Mouse (Mus musculus) mouse trophoblast stem cell (cell line): ENCODE results near the gene Fam49a.
"Not testable (repeated sequence)": the region's sequence is repeated elsewhere in the genome, so short reads cannot be mapped to it uniquely, and the experiment has no call there.

Experiments
- in situ Hi-C, 2 experiments: fragments of 300-500 bp; cut with MseI, MboI; formaldehyde crosslinking; loops; 2 replicates in 1 of 2; 3 replicates in 1 of 2; pipeline ENCODE4 v1.15.1; 2025

Gene Fam49a

GRCm38 (mm10) chr12:12261987-12262971 is at the start of gene Fam49a:
Gene Fam49a (plus strand): TSS chr12:12262139.
- in situ Hi-C loops = no loop called here

GRCm38 (mm10) chr12:12213536-12213935 is 48.4 kb upstream of the Fam49a start:
- in situ Hi-C loops = no loop called here

GRCm38 (mm10) chr12:12218947-12219346 is 43.0 kb upstream of the Fam49a start:
- in situ Hi-C loops = no loop called here

- in situ Hi-C loops = no loop called here
Observed at GRCm38 (mm10) chr12:12220755-12221496, 41.0 kb upstream of the Fam49a start.

- in situ Hi-C loops = no loop called here
Observed at GRCm38 (mm10) chr12:12222585-12223290, 39.2 kb upstream of the Fam49a start.

DNA sequence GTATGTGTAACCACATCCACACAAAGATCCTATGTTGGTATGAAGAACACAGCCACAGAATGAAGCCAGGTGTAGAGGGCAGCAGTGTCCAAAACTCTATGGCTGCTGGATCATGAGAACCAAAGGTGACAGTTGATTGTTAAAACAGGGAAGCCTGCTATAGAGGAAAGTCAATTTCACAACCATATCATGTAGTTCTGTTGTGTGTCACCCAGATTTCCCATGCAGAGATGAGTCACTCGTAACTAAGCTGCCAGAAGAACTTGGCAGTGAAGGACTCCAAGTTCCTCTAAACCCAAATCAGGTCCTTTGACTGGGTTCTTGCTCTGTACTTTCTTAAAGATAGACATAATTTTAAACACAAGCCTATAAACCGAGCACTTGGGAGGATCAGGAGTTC is 38.6 kb upstream of the Fam49a start:
- in situ Hi-C loops = no loop called here

DNA sequence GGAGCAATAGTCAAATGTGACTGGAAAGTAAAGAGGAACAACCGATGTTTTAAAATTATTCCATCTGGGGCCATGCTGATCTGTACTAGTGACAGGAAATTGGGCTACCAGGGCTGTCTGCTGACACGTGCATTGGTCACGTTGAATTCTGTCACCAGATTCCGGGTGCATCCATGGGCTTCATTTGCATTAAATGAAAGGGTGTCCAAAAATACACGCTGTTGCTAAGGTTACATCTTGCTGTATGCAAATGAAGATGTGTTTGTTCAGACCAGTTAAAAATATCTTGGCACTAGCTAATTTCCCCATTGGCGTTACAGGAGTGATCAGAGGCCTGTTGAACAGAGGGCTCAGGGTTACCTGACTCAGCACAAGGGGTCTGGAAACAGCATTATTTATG is 36.2 kb upstream of the Fam49a start:
- in situ Hi-C loops = no loop called here

DNA sequence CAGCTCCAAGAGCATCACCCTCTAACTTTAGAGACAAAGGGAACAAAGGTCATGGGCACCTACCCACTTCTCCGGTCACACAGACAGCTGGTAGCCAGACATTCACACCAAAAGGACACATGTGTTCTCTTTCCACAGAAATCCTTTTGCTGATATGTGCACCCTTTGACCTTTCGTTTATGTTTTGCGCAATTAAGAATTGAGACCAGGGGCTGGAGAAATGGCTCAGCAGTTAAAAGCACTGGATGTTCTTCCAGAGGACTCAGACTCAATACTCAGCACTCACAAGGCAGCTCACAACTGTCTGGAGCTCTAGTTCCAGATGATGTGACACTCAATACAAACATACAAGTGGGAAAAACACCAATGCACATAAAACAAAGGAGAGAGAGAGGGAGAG is 34.3 kb upstream of the Fam49a start:
- in situ Hi-C loops = no loop called here

DNA sequence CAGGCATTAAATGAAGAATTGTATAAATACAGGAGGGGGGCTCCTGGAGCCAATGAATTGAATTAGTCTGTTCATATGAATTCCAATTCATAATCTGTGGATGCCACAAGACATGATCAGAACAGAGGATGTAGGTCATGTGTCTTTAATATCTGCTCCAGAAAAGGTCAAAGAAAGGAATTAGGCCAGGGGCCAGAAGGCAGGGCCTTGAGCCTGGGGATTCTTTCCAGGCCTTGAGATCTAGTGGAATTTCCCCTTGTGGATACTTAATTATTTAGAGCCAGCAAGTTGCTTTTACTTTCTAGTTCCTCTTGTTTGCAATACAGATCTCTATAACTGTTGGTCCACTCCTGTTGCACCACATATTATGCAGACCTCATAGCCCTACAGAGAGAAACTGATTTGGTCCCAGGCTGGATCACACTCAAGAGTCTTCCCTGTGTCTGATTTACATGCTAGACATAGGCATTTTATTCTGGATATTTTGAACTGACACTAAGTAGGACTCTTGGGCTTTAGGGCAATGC is 31.8 kb upstream of the Fam49a start:
- in situ Hi-C loops = no loop called here

- in situ Hi-C loops = no loop called here
Observed at GRCm38 (mm10) chr12:12232097-12232496, 29.8 kb upstream of the Fam49a start.

DNA sequence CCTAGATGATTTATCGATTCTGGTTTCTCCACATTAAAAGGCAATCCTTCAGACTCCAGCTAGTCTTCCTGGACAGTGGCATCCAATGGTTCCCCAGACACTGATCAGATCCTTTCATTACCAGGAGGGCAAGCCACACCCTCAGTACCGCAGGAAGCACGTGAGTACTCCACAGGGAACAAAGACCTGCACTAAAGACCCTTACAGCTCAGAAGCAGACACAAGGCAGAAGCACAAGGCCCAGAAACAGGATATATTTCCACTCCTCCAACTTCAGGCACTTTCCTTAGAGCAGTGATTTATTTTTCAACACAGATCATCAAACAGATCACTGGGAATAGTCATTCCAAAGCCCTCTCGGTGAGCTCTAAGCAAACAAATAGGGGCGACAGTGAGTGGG is 25.0 kb upstream of the Fam49a start:
- in situ Hi-C loops = no loop called here

DNA sequence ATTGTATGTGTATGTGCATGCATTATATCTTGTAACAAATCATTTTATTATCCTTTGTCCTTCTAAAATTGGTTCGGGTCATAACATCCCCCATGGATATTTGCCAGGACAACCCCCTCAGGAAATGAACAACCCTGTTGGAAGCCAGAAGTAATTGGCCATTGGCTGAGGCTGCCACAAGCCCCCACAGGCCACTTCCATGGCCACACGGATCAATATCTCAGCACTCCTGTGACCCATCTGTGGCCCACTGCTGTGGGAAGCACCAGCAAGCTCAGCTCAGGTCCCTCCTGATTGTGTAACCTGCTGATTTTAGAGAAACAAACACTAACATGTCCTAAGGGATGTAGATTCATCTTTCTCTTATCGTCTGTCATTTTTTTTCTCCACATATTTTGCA is 22.4 kb upstream of the Fam49a start:
- in situ Hi-C loops = no loop called here

DNA sequence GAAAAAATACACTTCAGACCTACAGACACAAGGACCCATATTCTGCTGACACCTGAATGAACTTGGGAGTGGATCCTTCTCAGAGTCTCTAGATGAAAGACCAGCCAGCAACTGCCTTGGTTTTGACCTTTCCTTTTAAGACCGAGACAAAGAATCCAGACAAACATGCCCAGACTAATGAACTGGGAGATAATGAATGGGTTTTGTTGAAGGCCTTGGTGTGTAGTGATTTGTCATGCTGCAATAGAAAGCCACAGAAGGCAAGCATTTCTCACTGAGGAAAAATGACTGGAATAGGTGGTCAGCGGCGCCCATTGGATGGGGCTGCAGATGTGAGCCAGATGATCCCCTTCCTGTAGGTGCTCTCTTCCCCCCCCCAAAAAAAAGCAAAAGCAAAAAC is 18.8 kb upstream of the Fam49a start:
- in situ Hi-C loops = no loop called here

- in situ Hi-C loops = not testable (repeated sequence)
Observed at GRCm38 (mm10) chr12:12247023-12247422, 14.9 kb upstream of the Fam49a start.

- in situ Hi-C loops = no loop called here
Observed at GRCm38 (mm10) chr12:12249521-12249920, 12.4 kb upstream of the Fam49a start.

GRCm38 (mm10) chr12:12253526-12253925 is 8.4 kb upstream of the Fam49a start:
- in situ Hi-C loops = no loop called here

DNA sequence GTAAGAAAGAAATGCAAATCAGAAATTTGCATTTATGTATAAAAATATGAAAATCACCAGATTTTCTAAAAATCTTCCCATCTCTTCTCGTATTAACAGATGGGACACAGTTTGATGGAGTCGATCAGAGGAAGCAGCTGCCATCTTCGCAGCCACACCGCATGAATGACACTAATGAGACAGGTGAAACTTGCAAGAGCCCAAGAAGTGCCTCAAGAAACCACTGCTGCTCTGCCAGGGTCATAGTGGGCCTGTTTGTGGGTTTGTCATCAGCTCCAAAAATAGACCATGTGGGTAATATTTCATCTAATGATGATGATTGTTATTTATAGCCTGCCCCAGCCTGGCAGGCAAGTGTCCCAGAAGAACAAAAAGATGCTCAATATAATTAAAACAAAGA is 7.8 kb upstream of the Fam49a start:
- in situ Hi-C loops = no loop called here

GRCm38 (mm10) chr12:12260979-12261960 is 669 bp upstream of the Fam49a start:
- in situ Hi-C loops = no loop called here

DNA sequence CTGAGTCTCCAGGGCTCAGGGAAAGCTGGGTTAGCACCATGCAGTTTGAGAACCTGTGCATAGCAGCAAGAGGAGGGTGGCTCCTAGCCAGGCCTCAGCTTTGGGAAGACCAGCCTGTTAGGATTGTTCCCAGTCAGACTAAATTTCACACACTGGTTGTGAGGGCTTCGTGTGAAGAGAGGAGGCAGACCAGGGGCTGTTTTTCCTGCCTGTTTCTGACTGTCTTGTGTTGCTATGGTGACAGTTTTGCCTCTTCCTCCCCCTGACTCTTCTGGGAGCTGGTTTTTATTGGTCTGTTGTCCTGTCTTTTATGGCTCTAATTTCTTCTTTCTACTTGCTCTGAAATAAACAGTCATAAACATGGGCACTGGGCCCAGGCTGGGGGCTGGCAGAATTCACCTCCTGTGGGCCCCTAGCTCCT is 1.4 kb downstream of the Fam49a start:
- in situ Hi-C loops = no loop called here

GRCm38 (mm10) chr12:12264151-12264550 is 2.2 kb downstream of the Fam49a start:
- in situ Hi-C loops = no loop called here

DNA sequence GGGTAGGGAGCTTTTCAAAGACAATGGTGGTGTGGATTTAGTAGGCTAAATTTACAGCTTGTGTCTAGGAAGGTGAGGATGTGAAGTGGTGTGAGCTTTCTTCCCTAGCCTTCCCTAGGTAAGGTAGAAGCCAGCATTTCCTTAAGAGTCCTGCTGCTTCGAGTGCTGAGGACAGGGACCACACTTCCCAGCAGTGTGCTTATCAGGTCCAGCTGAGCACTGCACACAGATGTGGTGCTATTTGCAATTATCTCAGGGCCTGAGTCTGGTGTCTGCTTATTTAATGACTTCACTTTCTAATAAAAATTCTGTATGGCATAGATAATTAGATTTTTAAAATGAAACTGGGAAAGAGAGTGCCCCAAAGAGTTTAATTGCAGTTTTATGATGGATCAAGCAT is 4.6 kb downstream of the Fam49a start:
- in situ Hi-C loops = no loop called here
